Mouse (Mus musculus) ES-E14 (cell line): Measurements from ENCODE around the gene Inpp5k. TPM values are rescaled to one million over a fixed set of nuclear protein-coding genes. Genes with fewer than 3 reads are reported as not detected.
A peak's percentile ranks its signal among the peaks of the same experiment; 100 is the strongest.

ENCODE experiments used
- DNase-seq: peaks from one replicate; pipeline ENCODE4 v3.0.0-alpha.2; 2013; ENCODE audit warnings: low read depth, low spot score
- H3K27ac ChIP-seq: 2 replicates; pipeline ENCODE4 v1.5.1; 2012; ENCODE audit warnings: low read depth, mild to moderate bottlenecking, low read length, moderate library complexity, mixed read lengths; ENCODE audit not compliant: poor library complexity, insufficient read depth, severe bottlenecking
- H3K36me3 ChIP-seq: 2 replicates; pipeline ENCODE4 v1.6.1; 2012; ENCODE audit warnings: mild to moderate bottlenecking, low read length, moderate library complexity, mixed read lengths; ENCODE audit not compliant: control insufficient read depth, poor library complexity, insufficient read depth, severe bottlenecking
- H3K4me1 ChIP-seq, 2 experiments: fragments of 150-350 bp in 1 of 2; sonication (generic) in 1 of 2; 2 replicates each; pipeline ENCODE4 v1.6.1; 2012; ENCODE audit warnings: low read length in 2 of 2, mild to moderate bottlenecking in 1 of 2, mixed read lengths in 1 of 2; ENCODE audit not compliant: control insufficient read depth in 2 of 2, insufficient read depth in 2 of 2, poor library complexity in 1 of 2
- H3K4me3 ChIP-seq, 2 experiments: fragments of 150-350 bp in 1 of 2; sonication (generic) in 1 of 2; 2 replicates each; pipeline ENCODE4 v1.5.1; 2012; ENCODE audit warnings: low read length in 2 of 2, low read depth in 1 of 2, mild to moderate bottlenecking in 1 of 2, mixed read lengths in 1 of 2; ENCODE audit not compliant: insufficient read depth in 1 of 2, poor library complexity in 1 of 2, severe bottlenecking in 1 of 2
- H3K9ac ChIP-seq: 2 replicates; pipeline ENCODE4 v1.6.1; 2012; ENCODE audit warnings: low read depth, mild to moderate bottlenecking, low read length, mixed read lengths; ENCODE audit not compliant: poor library complexity, insufficient read depth, severe bottlenecking
- H3K9me3 ChIP-seq: fragments of 150-350 bp; sonication (generic); 2 replicates; pipeline ENCODE4 v1.6.1; 2012; ENCODE audit warnings: low read depth, mild to moderate bottlenecking, low read length; ENCODE audit not compliant: control insufficient read depth, insufficient read depth
- CHD2 ChIP-seq: IDR thresholded peaks from 2 replicates; pipeline ENCODE4 v1.6.1; 2014; ENCODE audit warnings: mild to moderate bottlenecking, low read depth, low read length, inconsistent platforms
- HCFC1 ChIP-seq: IDR thresholded peaks from 2 replicates; pipeline ENCODE4 v1.6.1; 2012; ENCODE audit warnings: low read length, inconsistent platforms, borderline replicate concordance; ENCODE audit not compliant: insufficient read depth
- MAFK ChIP-seq: IDR thresholded peaks from 2 replicates; pipeline ENCODE4 v1.6.1; 2014; ENCODE audit warnings: mild to moderate bottlenecking, low read depth, low read length, inconsistent platforms; ENCODE audit not compliant: insufficient read depth
- ZC3H11A ChIP-seq: IDR thresholded peaks from 2 replicates; pipeline ENCODE4 v1.6.1; 2012; ENCODE audit warnings: low read depth, mild to moderate bottlenecking, inconsistent platforms, low read length, borderline replicate concordance
- ZNF384 ChIP-seq: IDR thresholded peaks from 2 replicates; pipeline ENCODE4 v1.6.1; 2012; ENCODE audit warnings: low read depth, low read length, inconsistent platforms
- in situ Hi-C, 2 experiments: fragments of 600-800 bp; cut with MboI; formaldehyde crosslinking; loops; one replicate each; pipeline ENCODE4 v1.15.1; 2025; ENCODE audit warnings: low sequenced_read_pairs in 2 of 2, inconsistent platforms in 1 of 2; ENCODE audit not compliant: unreplicated experiment in 2 of 2
- total RNA-seq: library from RNA; depleted of rRNA; stranded (reverse); fragments of 300-350 nt; gene quantifications from 2 replicates; pipeline ENCODE4 v1.2.3, GENCODE M21; 2012

Inpp5k gene
- total RNA-seq, 1 experiment, result 12.2 TPM

DNA sequence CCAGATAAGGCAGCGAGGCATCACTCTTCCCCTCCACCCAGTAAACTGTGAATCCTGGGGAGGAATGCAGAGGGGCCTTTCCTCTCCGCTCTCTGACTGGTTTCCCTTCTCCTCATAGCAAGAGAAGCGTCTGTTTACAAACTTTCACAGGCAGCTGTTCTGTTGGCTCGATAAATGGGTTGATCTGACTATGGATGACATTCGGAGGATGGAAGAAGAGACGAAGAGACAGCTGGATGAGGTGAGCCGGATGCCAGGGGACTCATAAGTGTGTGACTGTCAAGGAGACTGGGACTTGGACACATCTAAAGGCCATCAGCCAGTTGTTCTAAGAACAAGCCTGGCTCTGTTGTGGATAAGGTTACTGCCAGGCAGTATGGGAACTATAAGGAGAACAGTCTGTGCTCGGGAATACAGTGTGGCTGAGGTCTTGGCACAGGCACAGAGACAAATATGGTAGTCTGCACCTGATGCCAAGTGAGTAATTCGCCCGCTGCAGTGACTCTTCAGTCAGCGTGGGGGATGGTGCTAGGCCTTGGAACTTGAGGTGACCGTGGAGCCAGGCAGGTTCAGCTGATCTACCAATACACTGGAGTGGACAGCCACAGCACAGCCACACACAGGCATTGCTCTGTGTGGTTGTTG, 10.5 kb upstream of the Inpp5k start:
- Histone ChIP-seq H3K27ac (peak overlapping the region; percentile 95), H3K4me3 (no peak overlapping the region), H3K9me3 (no peaks in the 10 kb centered on the region), H3K36me3 (no peaks in the 10 kb centered on the region), H3K4me1 (peaks cover 18 to 23% of the 10 kb centered on the region in 2 experiments), H3K9ac (peak overlapping the region; percentile 25; the same call in 1 of the 2 replicates)
- TF ChIP-seq ZC3H11A (no peak), MAFK (no peak), CHD2 (no peak), ZNF384 (no peak), HCFC1 (no peak)
- in situ Hi-C loops, result no loop called here
- no peak for DNase-seq

DNA sequence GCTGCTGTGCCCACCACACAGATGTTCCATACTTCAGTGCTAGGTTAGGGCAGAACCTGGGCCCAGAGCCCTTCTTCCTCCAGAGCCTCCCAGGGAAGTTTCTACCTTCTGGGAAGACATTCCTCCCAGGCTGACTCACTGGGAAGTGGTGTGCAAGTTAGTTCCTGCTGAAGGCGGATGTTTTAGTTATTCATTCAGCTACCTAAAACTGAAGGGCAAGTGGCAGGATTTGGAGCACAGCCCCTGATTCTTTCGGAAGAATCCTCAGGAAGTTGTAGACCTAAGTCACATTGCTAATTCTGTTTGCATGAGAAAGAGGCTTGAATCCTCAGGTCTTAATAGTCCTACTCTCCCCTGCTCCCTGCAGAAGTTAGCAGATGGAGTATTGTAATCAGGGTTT, 9.4 kb upstream of the Inpp5k start:
- H3K4me1 ChIP-seq, result peaks cover 23% of the 10 kb centered on the region in 2 experiments
- in situ Hi-C loops, result no loop called here
- H3K27ac ChIP-seq, result peak overlapping the region; percentile 95
- DNase-seq, result peak; percentile 59
- H3K9me3 ChIP-seq, result no peaks in the 10 kb centered on the region
- TF ChIP-seq CHD2 (peak; percentile 15; the same call in 1 of the 2 replicates), HCFC1 (no peak)
- H3K4me3 ChIP-seq, result no peak overlapping the region
- H3K36me3 ChIP-seq, result no peaks in the 10 kb centered on the region
- H3K9ac ChIP-seq, result peak overlapping the region; percentile 40; the same call in 1 of the 2 replicates

DNA sequence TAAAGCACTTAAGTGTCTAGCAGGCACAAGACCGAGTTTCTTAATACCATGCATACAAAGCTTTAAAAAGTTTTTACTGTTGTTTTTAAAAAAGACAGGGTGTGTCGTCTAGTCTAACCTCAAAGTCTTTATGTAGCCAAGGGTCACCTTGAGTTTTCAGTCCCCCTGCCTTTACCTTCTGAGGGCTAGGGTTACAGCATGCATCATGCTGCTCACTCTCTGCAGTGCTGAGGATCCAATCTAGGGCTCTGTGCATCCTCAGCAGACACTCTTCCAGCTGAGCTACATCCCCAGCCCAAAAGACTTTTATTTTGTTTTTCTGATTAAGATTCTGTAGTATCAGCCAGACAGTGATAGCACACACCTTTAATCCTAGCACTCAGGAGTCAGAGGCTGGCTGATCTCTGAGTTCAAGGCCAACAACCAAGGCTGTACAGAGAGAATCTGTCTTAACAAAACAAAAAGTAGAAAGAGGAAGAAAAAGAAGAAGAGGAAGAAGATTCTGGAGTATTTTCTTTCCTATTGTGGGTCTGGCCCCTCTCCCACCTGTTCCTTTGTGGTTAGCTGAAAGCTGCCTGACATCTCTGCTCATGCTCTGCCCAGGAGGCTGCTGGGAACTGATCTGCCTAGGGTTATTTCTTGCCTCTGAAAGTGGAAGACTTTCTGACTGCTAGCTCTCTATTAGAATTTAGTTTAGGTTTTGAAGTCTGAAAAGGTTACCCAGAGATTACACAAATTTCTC, 8.0 kb upstream of the Inpp5k start:
- TF ChIP-seq CHD2, result no peak
- no peak for TF ChIP-seq MAFK
- TF ChIP-seq HCFC1, result no peak
- no peak for TF ChIP-seq ZNF384
- no peak for TF ChIP-seq ZC3H11A
- Histone ChIP-seq H3K9ac (peak overlapping the region; percentile 28; the same call in 1 of the 2 replicates), H3K4me1 (peaks cover 23 to 25% of the 10 kb centered on the region in 2 experiments), H3K9me3 (no peaks in the 10 kb centered on the region), H3K4me3 (no peak overlapping the region), H3K27ac (peak overlapping the region; percentile 95; the same call in 1 of the 2 replicates), H3K36me3 (peaks cover 3% of the 10 kb centered on the region)
- no peak for DNase-seq
- in situ Hi-C loops, result no loop called here

DNA sequence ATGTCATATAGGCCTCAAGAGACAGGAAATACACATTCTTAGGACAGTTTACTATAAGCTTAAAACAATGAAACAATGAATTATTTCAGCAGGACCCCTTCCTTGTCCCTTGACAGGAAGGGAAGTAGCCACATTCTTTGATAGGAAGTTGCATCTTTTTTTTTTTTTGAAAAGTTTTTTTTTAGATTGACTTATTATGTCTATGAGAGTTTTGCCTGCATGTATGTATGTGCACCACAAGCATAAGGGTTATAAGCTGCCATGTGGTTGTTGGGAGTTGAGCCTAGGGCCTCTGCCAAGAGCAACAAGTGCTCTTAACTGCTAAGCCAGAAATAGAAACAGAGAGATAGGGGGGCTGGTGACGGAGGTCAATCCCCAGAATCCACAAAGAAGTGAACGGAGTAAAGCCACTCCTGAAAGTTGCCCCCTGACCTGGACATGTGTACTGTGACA, 6.7 kb upstream of the Inpp5k start:
- in situ Hi-C loops, result no loop called here
- no peak for TF ChIP-seq CHD2
- Histone ChIP-seq H3K4me1 (peaks cover 23% of the 10 kb centered on the region in 2 experiments), H3K36me3 (peaks cover 5% of the 10 kb centered on the region), H3K4me3 (no peak overlapping the region), H3K9me3 (no peaks in the 10 kb centered on the region), H3K27ac (peak overlapping the region; percentile 95), H3K9ac (peak overlapping the region; percentile 39; the same call in 1 of the 2 replicates)
- DNase-seq, result no peak

DNA sequence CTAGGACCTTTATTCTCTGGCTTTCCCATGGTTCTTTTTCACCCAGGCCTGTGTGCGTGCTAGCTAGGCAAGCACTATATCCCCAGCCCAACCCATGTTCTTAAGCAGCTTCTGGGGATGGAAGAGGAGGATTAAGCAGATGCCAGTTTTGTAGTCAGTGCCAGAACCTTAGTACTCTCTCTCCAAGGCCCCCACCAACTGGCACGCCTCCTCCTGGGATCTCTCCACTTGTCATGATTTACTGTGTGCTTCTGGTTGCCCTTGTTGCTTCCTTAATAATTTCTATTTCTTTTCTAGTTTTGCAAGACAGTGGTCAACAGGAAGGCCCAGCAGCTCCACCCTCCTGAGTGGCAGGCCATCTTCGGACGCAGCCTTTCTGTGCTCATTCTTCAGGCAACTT, 5.0 kb upstream of the Inpp5k start:
- H3K27ac ChIP-seq, result no peak overlapping the region

More for the DNA sequence above, 5.0 kb upstream of the Inpp5k start:
- Histone ChIP-seq H3K4me3 (no peak overlapping the region), H3K9ac (no peak overlapping the region), H3K9me3 (no peaks in the 10 kb centered on the region), H3K4me1 (peaks cover 15 to 23% of the 10 kb centered on the region in 2 experiments), H3K36me3 (peaks cover 5% of the 10 kb centered on the region)
- in situ Hi-C loops, result no loop called here
- TF ChIP-seq HCFC1 (no peak), ZNF384 (no peak), ZC3H11A (no peak), CHD2 (no peak), MAFK (no peak)
- no peak for DNase-seq
